Mouse (Mus musculus): ENCODE results near the gene Ttc36. TPM values are rescaled to one million over a fixed set of nuclear protein-coding genes. Genes with fewer than 3 reads are reported as not detected.

The Ttc36 gene
- total RNA-seq, 1 experiment, result 0.80 TPM

- in situ Hi-C loops (cut with MboI; ENCODE audit: low sequenced_read_pairs in 2 of 2, unreplicated experiment in 2 of 2), result no loop called here
- DNase-seq (ENCODE audit: low read depth, low spot score), result no peak
- Histone ChIP-seq H3K4me3 (ENCODE audit: insufficient read depth in 1 of 2, low read depth in 1 of 2, low read length in 2 of 2, poor library complexity in 1 of 2, severe bottlenecking in 1 of 2) (no peak overlapping the region), H3K27ac (ENCODE audit: insufficient read depth, low read depth, low read length, poor library complexity, severe bottlenecking) (no peak overlapping the region), H3K9me3 (ENCODE audit: control insufficient read depth, insufficient read depth, low read depth, low read length) (no peaks in the 10 kb centered on the region), H3K36me3 (ENCODE audit: control insufficient read depth, insufficient read depth, low read length, poor library complexity, severe bottlenecking) (peaks cover 76% of the 10 kb centered on the region), H3K4me1 (ENCODE audit: control insufficient read depth in 2 of 2, insufficient read depth in 2 of 2, low read length in 2 of 2, poor library complexity in 1 of 2) (no peaks in the 10 kb centered on the region), H3K9ac (ENCODE audit: insufficient read depth, low read depth, low read length, poor library complexity, severe bottlenecking) (no peak overlapping the region)
- TF ChIP-seq ZNF384 (IDR thresholded peaks at IDR 0.05; ENCODE audit: low read depth, low read length), result no peak
Observed at GRCm38 (mm10) chr9:44819920-44820827, 17.3 kb upstream of the Ttc36 start.

- Histone ChIP-seq H3K27ac (ENCODE audit: insufficient read depth, low read depth, low read length, poor library complexity, severe bottlenecking) (no peak overlapping the region), H3K36me3 (ENCODE audit: control insufficient read depth, insufficient read depth, low read length, poor library complexity, severe bottlenecking) (peaks cover 81% of the 10 kb centered on the region), H3K4me1 (ENCODE audit: control insufficient read depth in 2 of 2, insufficient read depth in 2 of 2, low read length in 2 of 2, poor library complexity in 1 of 2) (no peaks in the 10 kb centered on the region), H3K9ac (ENCODE audit: insufficient read depth, low read depth, low read length, poor library complexity, severe bottlenecking) (no peak overlapping the region), H3K9me3 (ENCODE audit: control insufficient read depth, insufficient read depth, low read depth, low read length) (no peaks in the 10 kb centered on the region), H3K4me3 (ENCODE audit: insufficient read depth in 1 of 2, low read depth in 1 of 2, low read length in 2 of 2, poor library complexity in 1 of 2, severe bottlenecking in 1 of 2) (no peak overlapping the region)
- TF ChIP-seq HCFC1 (IDR thresholded peaks at IDR 0.05; ENCODE audit: borderline replicate concordance, insufficient read depth, low read length) (no peak), CHD2 (IDR thresholded peaks at IDR 0.05; ENCODE audit: low read depth, low read length) (no peak), ZNF384 (IDR thresholded peaks at IDR 0.05; ENCODE audit: low read depth, low read length) (no peak), MAFK (IDR thresholded peaks at IDR 0.05; ENCODE audit: insufficient read depth, low read depth, low read length) (no peak), ZC3H11A (IDR thresholded peaks at IDR 0.05; ENCODE audit: borderline replicate concordance, low read depth, low read length) (no peak)
- no peak for DNase-seq (ENCODE audit: low read depth, low spot score)
- in situ Hi-C loops (cut with MboI; ENCODE audit: low sequenced_read_pairs in 2 of 2, unreplicated experiment in 2 of 2), result no loop called here
Observed at GRCm38 (mm10) chr9:44817522-44817921, 14.7 kb upstream of the Ttc36 start.

- Histone ChIP-seq H3K4me1 (ENCODE audit: control insufficient read depth in 2 of 2, insufficient read depth in 2 of 2, low read length in 2 of 2, poor library complexity in 1 of 2) (no peaks in the 10 kb centered on the region), H3K4me3 (ENCODE audit: insufficient read depth in 1 of 2, low read depth in 1 of 2, low read length in 2 of 2, poor library complexity in 1 of 2, severe bottlenecking in 1 of 2) (no peak overlapping the region), H3K36me3 (ENCODE audit: control insufficient read depth, insufficient read depth, low read length, poor library complexity, severe bottlenecking) (peaks cover 67% of the 10 kb centered on the region), H3K27ac (ENCODE audit: insufficient read depth, low read depth, low read length, poor library complexity, severe bottlenecking) (no peak overlapping the region), H3K9ac (ENCODE audit: insufficient read depth, low read depth, low read length, poor library complexity, severe bottlenecking) (no peak overlapping the region), H3K9me3 (ENCODE audit: control insufficient read depth, insufficient read depth, low read depth, low read length) (no peaks in the 10 kb centered on the region)
- TF ChIP-seq CHD2 (IDR thresholded peaks at IDR 0.05; ENCODE audit: low read depth, low read length) (no peak), MAFK (IDR thresholded peaks at IDR 0.05; ENCODE audit: insufficient read depth, low read depth, low read length) (no peak), HCFC1 (IDR thresholded peaks at IDR 0.05; ENCODE audit: borderline replicate concordance, insufficient read depth, low read length) (no peak), ZC3H11A (IDR thresholded peaks at IDR 0.05; ENCODE audit: borderline replicate concordance, low read depth, low read length) (no peak), ZNF384 (IDR thresholded peaks at IDR 0.05; ENCODE audit: low read depth, low read length) (no peak)
- in situ Hi-C loops (cut with MboI; ENCODE audit: low sequenced_read_pairs in 2 of 2, unreplicated experiment in 2 of 2), result no loop called here
- no peak for DNase-seq (ENCODE audit: low read depth, low spot score)
Observed at GRCm38 (mm10) chr9:44814179-44814578, 11.3 kb upstream of the Ttc36 start.

GRCm38 (mm10) chr9:44810316-44810715, 7.4 kb upstream of the Ttc36 start:
- TF ChIP-seq MAFK (IDR thresholded peaks at IDR 0.05; ENCODE audit: insufficient read depth, low read depth, low read length), result no peak
- no peak for TF ChIP-seq HCFC1 (IDR thresholded peaks at IDR 0.05; ENCODE audit: borderline replicate concordance, insufficient read depth, low read length)
- TF ChIP-seq CHD2 (IDR thresholded peaks at IDR 0.05; ENCODE audit: low read depth, low read length), result no peak
- TF ChIP-seq ZC3H11A (IDR thresholded peaks at IDR 0.05; ENCODE audit: borderline replicate concordance, low read depth, low read length), result no peak
- TF ChIP-seq ZNF384 (IDR thresholded peaks at IDR 0.05; ENCODE audit: low read depth, low read length), result no peak
- H3K36me3 ChIP-seq (ENCODE audit: control insufficient read depth, insufficient read depth, low read length, poor library complexity, severe bottlenecking), result peaks cover 64% of the 10 kb centered on the region
- no peaks in the 10 kb centered on the region for H3K9me3 ChIP-seq (ENCODE audit: control insufficient read depth, insufficient read depth, low read depth, low read length)
- H3K9ac ChIP-seq (ENCODE audit: insufficient read depth, low read depth, low read length, poor library complexity, severe bottlenecking), result no peak overlapping the region
- DNase-seq (ENCODE audit: low read depth, low spot score), result no peak
- H3K4me1 ChIP-seq (ENCODE audit: control insufficient read depth in 2 of 2, insufficient read depth in 2 of 2, low read length in 2 of 2, poor library complexity in 1 of 2), result no peaks in the 10 kb centered on the region
- no peak overlapping the region for H3K27ac ChIP-seq (ENCODE audit: insufficient read depth, low read depth, low read length, poor library complexity, severe bottlenecking)
- H3K4me3 ChIP-seq (ENCODE audit: insufficient read depth in 1 of 2, low read depth in 1 of 2, low read length in 2 of 2, poor library complexity in 1 of 2, severe bottlenecking in 1 of 2), result no peak overlapping the region
- in situ Hi-C loops (cut with MboI; ENCODE audit: low sequenced_read_pairs in 2 of 2, unreplicated experiment in 2 of 2), result no loop called here
